Mouse (Mus musculus): Measurements from ENCODE around the gene Celsr2. TPM values are rescaled to one million over a fixed set of nuclear protein-coding genes. Genes with fewer than 3 reads are reported as not detected.

Gene Celsr2
- total RNA-seq, 2 experiments from 2014 or later, result 0.15 to 0.58 TPM

Other genes starting within 250 kb of the Celsr2 start
- gene Amigo1, start 229.2 kb downstream of the Celsr2 start, total RNA-seq (2014; fragmentation: Nextera tagmentation), result 1.9 and 4.4 TPM in 2 replicates
- gene Amigo1, start 229.2 kb downstream of the Celsr2 start, total RNA-seq (2017), result 2.0 and 3.4 TPM in 2 replicates
- gene Cyb561d1, start 214.3 kb downstream of the Celsr2 start, total RNA-seq (2014; fragmentation: Nextera tagmentation), result 5.0 and 5.8 TPM in 2 replicates
- 3.5 and 3.9 TPM in 2 replicates for gene Cyb561d1, start 214.3 kb downstream of the Celsr2 start, total RNA-seq (2017)
- 6.7 and 6.8 TPM in 2 replicates for gene Atxn7l2, start 204.6 kb downstream of the Celsr2 start, total RNA-seq (2014; fragmentation: Nextera tagmentation)
- 1.1 and 1.5 TPM in 2 replicates for gene Atxn7l2, start 204.6 kb downstream of the Celsr2 start, total RNA-seq (2017)
- gene Sypl2, start 188.9 kb downstream of the Celsr2 start, total RNA-seq (2014; fragmentation: Nextera tagmentation), result not detected in 2 replicates
- gene Sypl2, start 188.9 kb downstream of the Celsr2 start, total RNA-seq (2017), result not detected in 2 replicates
- 258 and 273 TPM in 2 replicates for gene Psma5, start 158.6 kb downstream of the Celsr2 start, total RNA-seq (2014; fragmentation: Nextera tagmentation)
- gene Psma5, start 158.6 kb downstream of the Celsr2 start, total RNA-seq (2017), result 264 and 296 TPM in 2 replicates
- 55.1 and 58.8 TPM in 2 replicates for gene Sort1, start 131.5 kb downstream of the Celsr2 start, total RNA-seq (2014; fragmentation: Nextera tagmentation)
- gene Sort1, start 131.5 kb downstream of the Celsr2 start, total RNA-seq (2017), result 45.6 and 50.2 TPM in 2 replicates
- not detected in 2 replicates for gene Mybphl, start 50.6 kb downstream of the Celsr2 start, total RNA-seq (2014; fragmentation: Nextera tagmentation)
- not detected in 2 replicates for gene Mybphl, start 50.6 kb downstream of the Celsr2 start, total RNA-seq (2017)
- 11.6 and 14.3 TPM in 2 replicates for gene Psrc1, start 31.7 kb downstream of the Celsr2 start, total RNA-seq (2014; fragmentation: Nextera tagmentation)
- 12.9 and 16.2 TPM in 2 replicates for gene Psrc1, start 31.7 kb downstream of the Celsr2 start, total RNA-seq (2017)
- gene Sars, start 29.7 kb upstream of the Celsr2 start, total RNA-seq (2014; fragmentation: Nextera tagmentation), result 30.9 and 36.2 TPM in 2 replicates
- 196 and 259 TPM in 2 replicates for gene Sars, start 29.7 kb upstream of the Celsr2 start, total RNA-seq (2017)
- gene 1700013F07Rik, start 118.6 kb upstream of the Celsr2 start, total RNA-seq (2014; fragmentation: Nextera tagmentation), result not detected in 2 replicates
- gene 1700013F07Rik, start 118.6 kb upstream of the Celsr2 start, total RNA-seq (2017), result not detected in 2 replicates
- gene 5330417C22Rik, start 121.0 kb upstream of the Celsr2 start, total RNA-seq (2014; fragmentation: Nextera tagmentation), result 0.15 TPM in 1 of 2 replicates, not detected in the other
- gene 5330417C22Rik, start 121.0 kb upstream of the Celsr2 start, total RNA-seq (2017), result 0.13 TPM in 1 of 2 replicates, not detected in the other
- 6.8 and 11.4 TPM in 2 replicates for gene Tmem167b, start 146.9 kb upstream of the Celsr2 start, total RNA-seq (2014; fragmentation: Nextera tagmentation)
- 32.8 and 34.7 TPM in 2 replicates for gene Tmem167b, start 146.9 kb upstream of the Celsr2 start, total RNA-seq (2017)
- 13.8 and 16.5 TPM in 2 replicates for gene Taf13, start 156.1 kb upstream of the Celsr2 start, total RNA-seq (2014; fragmentation: Nextera tagmentation)
- 13.3 and 21.7 TPM in 2 replicates for gene Taf13, start 156.1 kb upstream of the Celsr2 start, total RNA-seq (2017)
- 2.5 and 2.8 TPM in 2 replicates for gene Wdr47, start 175.7 kb upstream of the Celsr2 start, total RNA-seq (2014; fragmentation: Nextera tagmentation)
- 4.4 and 6.6 TPM in 2 replicates for gene Wdr47, start 175.7 kb upstream of the Celsr2 start, total RNA-seq (2017)
- 44.7 and 67.1 TPM in 2 replicates for gene Clcc1, start 238.4 kb upstream of the Celsr2 start, total RNA-seq (2014; fragmentation: Nextera tagmentation)
- gene Clcc1, start 238.4 kb upstream of the Celsr2 start, total RNA-seq (2017), result 68.1 and 92.5 TPM in 2 replicates

Measured in granulocyte monocyte progenitor cell, adult 5-6 weeks (primary cell).